Mouse (Mus musculus) cortical plate, adult 2 months (tissue): Measurements from ENCODE around the gene Hoxc6.

Experiments
- CTCF ChIP-seq: fragments of 200-500 bp; IDR thresholded peaks from 2 replicates; pipeline ENCODE4 v1.5.1; 2011; ENCODE audit warnings: mild to moderate bottlenecking, control low read depth, low read length; ENCODE audit not compliant: insufficient read depth; ENCODE audit errors: extremely low read depth
- POLR2A ChIP-seq: fragments of 200-500 bp; IDR thresholded peaks from 2 replicates; pipeline ENCODE4 v1.6.1; 2011; ENCODE audit warnings: mild to moderate bottlenecking, low read length, control low read depth; ENCODE audit not compliant: insufficient read depth; ENCODE audit errors: extremely low read depth

DNA sequence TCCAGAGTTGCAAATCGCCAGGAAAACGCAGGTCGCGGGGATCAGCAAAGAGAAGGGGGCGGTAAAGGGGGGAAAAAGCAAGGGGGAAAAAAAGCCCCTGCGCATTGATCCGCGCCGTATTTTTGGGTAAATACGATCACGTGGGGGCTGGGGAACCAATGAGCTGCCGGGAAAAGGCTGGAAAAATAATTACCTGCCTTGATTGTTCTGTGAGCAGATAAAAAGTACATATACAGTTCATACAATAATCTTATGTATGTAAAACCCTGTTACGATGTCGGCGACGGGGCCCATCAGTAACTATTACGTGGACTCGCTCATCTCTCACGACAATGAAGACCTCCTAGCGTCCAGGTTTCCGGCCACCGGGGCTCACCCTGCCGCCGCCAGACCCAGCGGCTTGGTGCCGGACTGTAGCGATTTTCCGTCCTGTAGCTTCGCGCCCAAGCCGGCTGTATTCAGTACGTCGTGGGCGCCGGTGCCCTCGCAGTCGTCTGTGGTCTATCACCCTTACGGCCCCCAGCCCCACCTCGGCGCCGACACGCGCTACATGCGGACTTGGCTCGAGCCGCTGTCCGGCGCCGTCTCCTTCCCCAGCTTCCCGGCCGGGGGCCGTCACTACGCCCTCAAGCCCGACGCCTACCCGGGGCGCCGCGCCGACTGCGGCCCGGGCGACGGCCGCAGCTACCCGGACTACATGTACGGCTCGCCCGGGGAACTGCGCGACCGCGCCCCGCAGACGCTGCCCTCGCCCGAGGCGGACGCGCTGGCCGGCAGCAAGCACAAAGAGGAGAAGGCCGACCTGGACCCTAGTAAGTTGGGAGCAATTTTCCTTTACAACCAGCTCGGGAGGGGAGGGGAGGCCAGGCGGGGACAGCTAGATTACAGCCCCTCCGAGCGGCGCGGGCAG, 16.4 kb upstream of the Hoxc6 start:
- no peak for TF ChIP-seq POLR2A
- no peak for TF ChIP-seq CTCF
